Mouse (Mus musculus) intestine, embryonic 16.5 days (tissue): ENCODE measurements at regions not wholly inside any gene's neighbourhood (a gene's known extent, or its start where the extent isn't known, plus 50 kb on each side); places are given as distances from the start of the nearest gene placed in this dataset.

Experiments used
- ATAC-seq: fragments of 200-750 bp; cut with Nextera tagmentation; 2 replicates; pipeline ENCODE4 v1.8.0; 2017; ENCODE audit warnings: moderate TSS enrichment, moderate library complexity
- H3K27ac ChIP-seq: fragments of 300-500 bp; sonication (generic); 2 replicates; pipeline ENCODE4 v1.5.1; 2014; ENCODE audit warnings: mild to moderate bottlenecking, low read length
- H3K27me3 ChIP-seq: fragments of 300-500 bp; sonication (generic); replicated peaks from 2 replicates; pipeline ENCODE4 v1.6.1; 2014; ENCODE audit warnings: low read length, control low read depth, mixed read lengths; ENCODE audit not compliant: control insufficient read depth, insufficient read depth
- H3K36me3 ChIP-seq: fragments of 300-500 bp; sonication (generic); 2 replicates; pipeline ENCODE4 v1.6.1; 2014; ENCODE audit warnings: low read length, control low read depth; ENCODE audit not compliant: control insufficient read depth, insufficient read depth
- H3K4me1 ChIP-seq: fragments of 300-500 bp; sonication (generic); 2 replicates; pipeline ENCODE4 v1.6.1; 2014; ENCODE audit warnings: low read length, control low read depth, mixed read lengths; ENCODE audit not compliant: control insufficient read depth, insufficient read depth
- H3K4me2 ChIP-seq: fragments of 300-500 bp; sonication (generic); 2 replicates; pipeline ENCODE4 v1.6.1; 2014; ENCODE audit warnings: low read depth, low read length, control low read depth
- H3K4me3 ChIP-seq: fragments of 300-500 bp; sonication (generic); 2 replicates; pipeline ENCODE4 v1.5.1; 2014; ENCODE audit warnings: mild to moderate bottlenecking, low read length
- H3K9ac ChIP-seq: fragments of 300-500 bp; sonication (generic); 2 replicates; pipeline ENCODE4 v1.6.1; 2014; ENCODE audit warnings: low read depth, low read length
- H3K9me3 ChIP-seq: fragments of 300-500 bp; sonication (generic); 2 replicates; pipeline ENCODE4 v1.6.1; 2016; ENCODE audit warnings: low read length, control low read depth; ENCODE audit not compliant: control insufficient read depth
- WGBS: fragments of 180-500 bp; shearing (Covaris S2); extraction: QIAGEN DNeasy Blood & Tissue Kit; methylation state at CpG from one replicate; pipeline ENCODE4 v1.1.7; 2014; 5-methylcytosine and 5-hydroxymethylcytosine counted together

DNA sequence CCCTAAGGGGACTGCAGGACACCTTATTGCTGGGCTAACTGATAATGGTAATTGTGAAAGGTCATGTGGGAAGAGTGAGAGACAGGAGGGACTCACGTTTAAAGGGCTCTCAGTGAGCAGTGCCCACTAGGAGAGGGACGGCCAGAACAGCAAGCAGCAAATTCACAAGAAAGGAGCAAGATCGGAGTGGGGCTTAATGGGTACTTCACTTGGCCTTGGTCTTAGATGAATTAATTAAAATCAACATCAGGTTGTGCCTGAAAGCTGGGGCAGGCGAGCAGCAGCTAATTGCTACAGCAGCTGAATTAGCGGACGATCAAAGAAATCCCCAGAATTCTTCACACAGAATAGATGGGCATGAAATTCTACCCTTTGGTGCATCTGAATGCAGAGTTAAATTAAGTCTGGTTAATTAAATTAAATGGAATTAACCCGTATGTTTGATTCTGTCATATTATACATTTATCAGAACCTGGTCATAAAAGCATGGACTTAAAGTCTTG, 156.9 kb downstream of the Cdh26 start:
- no peak overlapping the region for H3K4me3 ChIP-seq
- WGBS = 83% methylated on average over 7 of the region's 7 CpGs

GRCm38 (mm10) chr2:178593743-178594142, 163.4 kb downstream of the Cdh26 start:
- WGBS = 56% methylated on average over 9 of the region's 9 CpGs
- no peak overlapping the region for H3K4me3 ChIP-seq
- no peaks in the 10 kb centered on the region for H3K36me3 ChIP-seq
- no peaks in the 10 kb centered on the region for H3K9me3 ChIP-seq
- peaks cover 20% of the 10 kb centered on the region for H3K4me1 ChIP-seq
- H3K27me3 ChIP-seq = no peaks in the 10 kb centered on the region
- no peak overlapping the region for H3K4me2 ChIP-seq
- no peak overlapping the region for H3K9ac ChIP-seq
- peak overlapping the region; percentile 23; the same call in 1 of the 2 replicates for H3K27ac ChIP-seq
- peak; percentile 19 for ATAC-seq

More for the DNA sequence above, 156.9 kb downstream of the Cdh26 start:
- ATAC-seq = no peak
- no peaks in the 10 kb centered on the region for H3K9me3 ChIP-seq
- no peaks in the 10 kb centered on the region for H3K27me3 ChIP-seq
- H3K4me2 ChIP-seq = no peak overlapping the region
- no peaks in the 10 kb centered on the region for H3K36me3 ChIP-seq
- H3K27ac ChIP-seq = no peak overlapping the region
- H3K9ac ChIP-seq = no peak overlapping the region
- H3K4me1 ChIP-seq = no peaks in the 10 kb centered on the region

GRCm38 (mm10) chr2:178594177-178594576, 163.8 kb downstream of the Cdh26 start:
- 15% methylated on average over 6 of the region's 6 CpGs for WGBS
- H3K9me3 ChIP-seq = no peaks in the 10 kb centered on the region
- H3K4me3 ChIP-seq = no peak overlapping the region
- H3K4me1 ChIP-seq = peaks cover 20% of the 10 kb centered on the region
- no peaks in the 10 kb centered on the region for H3K36me3 ChIP-seq
- ATAC-seq = peak; percentile 61
- H3K9ac ChIP-seq = no peak overlapping the region
- no peak overlapping the region for H3K4me2 ChIP-seq
- peak overlapping the region; percentile 23; the same call in 1 of the 2 replicates for H3K27ac ChIP-seq
- H3K27me3 ChIP-seq = no peaks in the 10 kb centered on the region

- WGBS = 35% methylated on average over 16 of the region's 16 CpGs
- no peak overlapping the region for H3K4me2 ChIP-seq
- H3K4me1 ChIP-seq = peaks cover 20% of the 10 kb centered on the region
- no peaks in the 10 kb centered on the region for H3K36me3 ChIP-seq
- H3K27ac ChIP-seq = no peak overlapping the region
- no peak overlapping the region for H3K9ac ChIP-seq
- H3K4me3 ChIP-seq = no peak overlapping the region
- no peaks in the 10 kb centered on the region for H3K27me3 ChIP-seq
- peak; percentile 36 for ATAC-seq
- no peaks in the 10 kb centered on the region for H3K9me3 ChIP-seq
These were observed 166.2 kb downstream of the Cdh26 start for GRCm38 (mm10) chr2:178596312-178597083.

GRCm38 (mm10) chr2:178597084-178597470, 166.7 kb downstream of the Cdh26 start:
- no peak overlapping the region for H3K4me3 ChIP-seq
- no peak overlapping the region for H3K27ac ChIP-seq
- no peaks in the 10 kb centered on the region for H3K36me3 ChIP-seq
- H3K27me3 ChIP-seq = no peaks in the 10 kb centered on the region; the same call in 1 of the 2 replicates
- peaks cover 20% of the 10 kb centered on the region for H3K4me1 ChIP-seq
- H3K9me3 ChIP-seq = no peaks in the 10 kb centered on the region
- 38% methylated on average over 7 of the region's 7 CpGs for WGBS
- H3K4me2 ChIP-seq = no peak overlapping the region
- H3K9ac ChIP-seq = no peak overlapping the region
- peak; percentile 63 for ATAC-seq

DNA sequence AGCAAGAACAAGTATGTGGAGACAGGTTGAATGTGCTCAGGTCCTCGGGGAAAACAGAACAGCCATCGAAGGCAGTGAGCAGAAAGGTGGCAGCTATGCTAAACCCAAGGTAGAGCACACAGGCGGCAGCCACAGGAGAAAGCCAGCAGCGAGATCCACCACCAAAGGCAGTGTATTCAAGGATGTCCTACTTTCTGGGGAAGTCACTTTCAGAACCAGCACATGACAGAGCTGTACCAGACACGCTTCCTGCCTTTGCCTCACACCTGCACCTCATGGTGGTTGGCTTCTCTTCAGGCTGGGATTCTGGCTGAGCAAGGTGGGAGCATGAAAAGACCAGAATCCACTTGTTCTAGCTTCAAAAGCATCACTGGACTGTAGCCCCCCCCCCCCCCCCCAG, 168.0 kb downstream of the Cdh26 start:
- Histone ChIP-seq H3K36me3 (no peaks in the 10 kb centered on the region), H3K4me3 (no peak overlapping the region), H3K4me1 (peaks cover 20% of the 10 kb centered on the region), H3K9ac (no peak overlapping the region), H3K27ac (no peak overlapping the region), H3K9me3 (no peaks in the 10 kb centered on the region), H3K27me3 (no peaks in the 10 kb centered on the region; the same call in 1 of the 2 replicates), H3K4me2 (no peak overlapping the region)
- ATAC-seq = no peak
- WGBS = 88% methylated on average over 5 of the region's 5 CpGs

GRCm38 (mm10) chr2:178598836-178599235, 168.5 kb downstream of the Cdh26 start:
- Histone ChIP-seq H3K27ac (no peak overlapping the region), H3K9me3 (no peaks in the 10 kb centered on the region), H3K4me3 (no peak overlapping the region), H3K9ac (no peak overlapping the region), H3K27me3 (no peaks in the 10 kb centered on the region; the same call in 1 of the 2 replicates), H3K4me2 (no peak overlapping the region), H3K4me1 (peaks cover 18% of the 10 kb centered on the region), H3K36me3 (no peaks in the 10 kb centered on the region)
- no peak for ATAC-seq
- WGBS = 87% methylated on average over 3 of the region's 3 CpGs

GRCm38 (mm10) chr2:178603443-178603842, 173.1 kb downstream of the Cdh26 start:
- H3K4me2 ChIP-seq = no peak overlapping the region
- no peak for ATAC-seq

GRCm38 (mm10) chr2:178606733-178607132, 176.4 kb downstream of the Cdh26 start:
- H3K4me3 ChIP-seq = no peak overlapping the region
- peak; percentile 73 for ATAC-seq
- no peaks in the 10 kb centered on the region for H3K9me3 ChIP-seq
- H3K9ac ChIP-seq = no peak overlapping the region
- peak overlapping the region; percentile 53; the same call in 1 of the 2 replicates for H3K27ac ChIP-seq
- WGBS = 43% methylated on average over 4 of the region's 4 CpGs
- no peak overlapping the region for H3K4me2 ChIP-seq
- no peaks in the 10 kb centered on the region for H3K36me3 ChIP-seq
- peaks cover 19% of the 10 kb centered on the region for H3K4me1 ChIP-seq
- H3K27me3 ChIP-seq = no peaks in the 10 kb centered on the region; the same call in 1 of the 2 replicates

More at GRCm38 (mm10) chr2:178603443-178603842, 173.1 kb downstream of the Cdh26 start:
- H3K27ac ChIP-seq = no peak overlapping the region
- peaks cover 12% of the 10 kb centered on the region for H3K4me1 ChIP-seq
- 71% methylated on average over 2 of the region's 2 CpGs for WGBS
- H3K9ac ChIP-seq = no peak overlapping the region
- H3K9me3 ChIP-seq = no peaks in the 10 kb centered on the region
- no peaks in the 10 kb centered on the region; the same call in 1 of the 2 replicates for H3K27me3 ChIP-seq
- no peaks in the 10 kb centered on the region for H3K36me3 ChIP-seq
- no peak overlapping the region for H3K4me3 ChIP-seq
